Mouse (Mus musculus) lung, embryonic 15.5 days (tissue): ENCODE results near the gene Tm7sf3. TPM values are rescaled to one million over a fixed set of nuclear protein-coding genes. Genes with fewer than 3 reads are reported as not detected.

Source experiments
- polyA plus RNA-seq: library from polyadenylated mRNA; unstranded; fragments of >200 nt; fragmentation: Nextera tagmentation; extraction: Ambion mirVana; gene quantifications from 2 replicates; pipeline ENCODE4 v1.2.1, GENCODE M21; 2015

Tm7sf3 gene
- polyA plus RNA-seq, 1 experiment from 2014 or later = 29.9 TPM

Other genes with a start within 250 kb of the Tm7sf3 start
- gene Itpr2, start 140.6 kb downstream of the Tm7sf3 start, polyA plus RNA-seq = 15.3 and 18.8 TPM in 2 replicates
- gene Fgfr1op2, start 65.6 kb downstream of the Tm7sf3 start, polyA plus RNA-seq = 98.1 and 101 TPM in 2 replicates
- 66.1 and 77.9 TPM in 2 replicates for gene Ints13, start 65.0 kb downstream of the Tm7sf3 start, polyA plus RNA-seq
- gene Med21, start 277 bp downstream of the Tm7sf3 start, polyA plus RNA-seq = 156 and 157 TPM in 2 replicates
- 14.8 and 15.5 TPM in 2 replicates for gene Stk38l, start 82.2 kb upstream of the Tm7sf3 start, polyA plus RNA-seq
- gene Arntl2, start 153.2 kb upstream of the Tm7sf3 start, polyA plus RNA-seq = 5.3 and 5.6 TPM in 2 replicates
- gene Smco2, start 207.3 kb upstream of the Tm7sf3 start, polyA plus RNA-seq = not detected in 2 replicates
- 45.9 and 52.3 TPM in 2 replicates for gene Ppfibp1, start 245.7 kb upstream of the Tm7sf3 start, polyA plus RNA-seq